Mouse (Mus musculus) stomach, postnatal 0 days (tissue): ENCODE measurements around the gene Pgap2.

ENCODE experiments used
- CTCF ChIP-seq: IDR thresholded peaks from 2 replicates; pipeline ENCODE4 v1.5.1; 2016; ENCODE audit warnings: antibody characterized with exemption, low read depth, mild to moderate bottlenecking, moderate library complexity
- EP300 ChIP-seq: optimal IDR thresholded peaks from 2 replicates; pipeline ENCODE3; 2016; ENCODE audit warnings: antibody characterized with exemption

DNA sequence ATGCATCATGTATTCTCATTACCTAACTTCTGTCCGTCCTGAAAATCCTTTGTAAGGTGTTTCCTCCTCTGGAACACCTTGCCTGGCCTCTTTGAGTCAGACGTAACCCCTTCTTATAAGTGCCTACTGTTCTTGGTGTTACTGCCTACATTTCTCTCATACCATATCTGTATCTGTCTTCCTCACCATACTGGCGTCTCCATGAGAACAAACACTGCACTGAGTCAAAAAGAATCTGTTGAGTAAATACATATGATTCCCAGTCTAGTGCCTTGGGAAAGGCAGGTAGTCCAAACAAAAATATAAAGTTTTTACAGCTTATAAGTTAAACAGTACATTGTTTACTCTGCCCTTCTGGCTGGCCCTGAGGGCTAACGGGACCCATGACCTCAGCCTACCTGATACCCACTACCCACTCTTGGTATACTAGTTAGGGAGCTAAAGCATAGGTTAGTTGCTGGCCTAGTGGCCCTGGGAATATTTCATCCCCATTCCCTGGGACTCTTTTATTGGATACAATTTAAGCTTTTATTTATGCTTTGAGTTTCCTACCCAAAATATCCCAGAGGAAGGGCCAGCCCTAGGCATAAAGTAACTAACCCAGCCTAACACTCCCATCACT, 18.2 kb downstream of the Pgap2 start:
- TF ChIP-seq CTCF = no peak
- TF ChIP-seq EP300 = no peak
